24 mouse cellular contexts compared by ENCODE assay signal in genomic region chr5:102899680-102900215, GRCm38 (mm10).
DNase-seq lines count a peak whose midpoint lies in the region; ATAC-seq and TF ChIP-seq lines count a peak whose summit lies in the region.
"Had no signal": no experiment of that assay in that cellular context is flagged by ENCODE, and none has a peak within 500 bp of the region (broad histone marks: within the 10 kb centered on the region; RNA-seq: fewer than 3 reads in every experiment).

No protein-coding gene starts in this region.

- H3K9me3 ChIP-seq in hindbrain, postnatal 0 days (ENCODE audit: low read length): no peaks in the 10 kb centered on the region
- H3K9me3 ChIP-seq in hindbrain, embryonic 14.5 days (ENCODE audit: control insufficient read depth, low read length): no peaks in the 10 kb centered on the region
- H3K9me3 ChIP-seq in midbrain, embryonic 14.5 days (ENCODE audit: control insufficient read depth, low read length): no peaks in the 10 kb centered on the region
- no peaks in the 10 kb centered on the region for H3K9me3 ChIP-seq in midbrain, embryonic 10.5 days (replicated peaks)
- H3K9me3 ChIP-seq: embryonic facial prominence, embryonic 15.5 days; forebrain, embryonic 10.5 days; forebrain, embryonic 15.5 days; heart, embryonic 15.5 days; hindbrain, embryonic 13.5 days had no signal

- no peak for DNase-seq in hindbrain, postnatal 0 days (ENCODE audit: low spot score)
- no peak for DNase-seq in hindbrain, embryonic 14.5 days (ENCODE audit: low spot score)
- peak; percentile 46 for DNase-seq in midbrain, embryonic 14.5 days
- no peak for DNase-seq in midbrain, embryonic 10.5 days (ENCODE audit: low spot score)
- peak; percentile 2 for DNase-seq in adrenal gland, postnatal 25 days
- DNase-seq in right cerebral cortex, adult 18-20 months: no peak
- DNase-seq in cerebellum, postnatal 14 days: no peak
- DNase-seq: cerebellum, adult 18-20 months; cerebellum, postnatal 10 days; embryo, embryonic 11 days; gastrocnemius, postnatal 10 days; heart, adult 2 months; heart, postnatal 14 days had no signal

- H3K4me1 ChIP-seq in hindbrain, postnatal 0 days (ENCODE audit: insufficient read depth, low read length): no peaks in the 10 kb centered on the region
- H3K4me1 ChIP-seq in hindbrain, embryonic 14.5 days (replicated peaks; ENCODE audit: control insufficient read depth, insufficient read depth, low read length): no peaks in the 10 kb centered on the region
- H3K4me1 ChIP-seq in midbrain, embryonic 14.5 days (ENCODE audit: control insufficient read depth, insufficient read depth, low read length): no peaks in the 10 kb centered on the region
- peaks cover 10% of the 10 kb centered on the region for H3K4me1 ChIP-seq in midbrain, embryonic 10.5 days
- H3K4me1 ChIP-seq: embryonic facial prominence, embryonic 15.5 days; forebrain, embryonic 10.5 days; forebrain, embryonic 15.5 days; heart, embryonic 15.5 days had no signal

- WGBS in hindbrain, postnatal 0 days: 55% methylated on average over 6 of the region's 6 CpGs
- 68% methylated on average over 6 of the region's 6 CpGs for WGBS in hindbrain, embryonic 14.5 days
- WGBS in midbrain, embryonic 14.5 days: 35% methylated on average over 6 of the region's 6 CpGs
- WGBS in midbrain, embryonic 10.5 days: 73% methylated on average over 6 of the region's 6 CpGs

- no peaks in the 10 kb centered on the region for H3K36me3 ChIP-seq in hindbrain, postnatal 0 days (ENCODE audit: insufficient read depth, low read length)
- H3K36me3 ChIP-seq in hindbrain, embryonic 14.5 days (replicated peaks; ENCODE audit: control insufficient read depth, insufficient read depth): no peaks in the 10 kb centered on the region
- no peaks in the 10 kb centered on the region for H3K36me3 ChIP-seq in midbrain, embryonic 14.5 days (ENCODE audit: control insufficient read depth, insufficient read depth, low read length)
- H3K36me3 ChIP-seq in midbrain, embryonic 10.5 days: no peaks in the 10 kb centered on the region
- H3K36me3 ChIP-seq: forebrain, embryonic 10.5 days; forebrain, embryonic 15.5 days; heart, embryonic 15.5 days; hindbrain, embryonic 13.5 days had no signal

- no peak for ATAC-seq in hindbrain, postnatal 0 days
- ATAC-seq in hindbrain, embryonic 14.5 days (ENCODE audit: low FRiP score): no peak
- ATAC-seq in midbrain, embryonic 14.5 days (ENCODE audit: low FRiP score, low TSS enrichment): no peak
- ATAC-seq: activated CD4-positive, CD25-positive, alpha-beta regulatory T cell, adult 4 months; forebrain, embryonic 15.5 days; intestine, embryonic 16.5 days; Patski had no signal

- H3K9ac ChIP-seq in hindbrain, postnatal 0 days (replicated peaks; ENCODE audit: low read length): no peak overlapping the region
- no peak overlapping the region for H3K9ac ChIP-seq in hindbrain, embryonic 14.5 days
- no peak overlapping the region for H3K9ac ChIP-seq in midbrain, embryonic 14.5 days (replicated peaks; ENCODE audit: low read length)
- H3K9ac ChIP-seq: embryonic facial prominence, embryonic 15.5 days; forebrain, embryonic 15.5 days; heart, embryonic 15.5 days; hindbrain, embryonic 13.5 days had no signal

- H3K4me2 ChIP-seq in hindbrain, postnatal 0 days (ENCODE audit: low read depth, low read length): no peak overlapping the region
- no peak overlapping the region for H3K4me2 ChIP-seq in hindbrain, embryonic 14.5 days (replicated peaks)
- H3K4me2 ChIP-seq in midbrain, embryonic 14.5 days (ENCODE audit: low read length): no peak overlapping the region
- H3K4me2 ChIP-seq: embryonic facial prominence, embryonic 15.5 days; forebrain, embryonic 15.5 days; heart, embryonic 11.5 days; heart, embryonic 15.5 days; hindbrain, embryonic 13.5 days had no signal

- H3K27ac ChIP-seq in hindbrain, postnatal 0 days: 0 out of 2 replicates have a peak overlapping the region, but pooled peaks have one; percentile 7
- no peak overlapping the region for H3K27ac ChIP-seq in hindbrain, embryonic 14.5 days
- no peak overlapping the region for H3K27ac ChIP-seq in midbrain, embryonic 14.5 days (replicated peaks; ENCODE audit: low read depth, low read length)
- H3K27ac ChIP-seq in midbrain, embryonic 10.5 days (replicated peaks): no peak overlapping the region
- H3K27ac ChIP-seq: embryonic facial prominence, embryonic 15.5 days; forebrain, embryonic 10.5 days; forebrain, embryonic 15.5 days; heart, adult 2 months; heart, embryonic 15.5 days; hindbrain, embryonic 13.5 days had no signal

- TF ChIP-seq CTCF in hindbrain, postnatal 0 days (IDR thresholded peaks at IDR 0.05; ENCODE audit: low read depth): no peak

- no peaks in the 10 kb centered on the region for H3K27me3 ChIP-seq in hindbrain, postnatal 0 days (ENCODE audit: insufficient read depth, low read length)
- H3K27me3 ChIP-seq in hindbrain, embryonic 14.5 days (ENCODE audit: control insufficient read depth, insufficient read depth, low read length): no peaks in the 10 kb centered on the region
- H3K27me3 ChIP-seq in midbrain, embryonic 14.5 days (ENCODE audit: control insufficient read depth, insufficient read depth, low read length): no peaks in the 10 kb centered on the region
- H3K27me3 ChIP-seq in midbrain, embryonic 10.5 days (ENCODE audit: low read depth, poor library complexity, severe bottlenecking): no peaks in the 10 kb centered on the region
- H3K27me3 ChIP-seq: CH12.LX; embryonic facial prominence, embryonic 15.5 days; forebrain, embryonic 15.5 days; heart, embryonic 15.5 days; Patski had no signal

- no peak overlapping the region for H3K4me3 ChIP-seq in hindbrain, postnatal 0 days (ENCODE audit: low read length)
- H3K4me3 ChIP-seq in hindbrain, embryonic 14.5 days (replicated peaks; ENCODE audit: low read length): no peak overlapping the region
- no peak overlapping the region for H3K4me3 ChIP-seq in midbrain, embryonic 14.5 days (replicated peaks; ENCODE audit: low read depth, low read length)
- H3K4me3 ChIP-seq in midbrain, embryonic 10.5 days: no peak overlapping the region
- H3K4me3 ChIP-seq: embryonic facial prominence, embryonic 15.5 days; erythroblast, embryonic 14.5 days; forebrain, embryonic 10.5 days; forebrain, embryonic 15.5 days; heart, adult 2 months; heart, embryonic 15.5 days; hindbrain, embryonic 13.5 days had no signal

Comparison
In these comparisons a context has a peak if more than half of its experiments do, and no peak if none do; other contexts are left out.
1. DNase-seq: peak in midbrain, embryonic 14.5 days (single experiment) and adrenal gland, postnatal 25 days (single experiment); none in hindbrain, postnatal 0 days (single experiment), hindbrain, embryonic 14.5 days (single experiment), midbrain, embryonic 10.5 days (single experiment), right cerebral cortex, adult 18-20 months (single experiment) and cerebellum, postnatal 14 days (0 of 2).